Mouse (Mus musculus): Measurements from ENCODE around the gene Twist2. TPM values are rescaled to one million over a fixed set of nuclear protein-coding genes. Genes with fewer than 3 reads are reported as not detected.

Gene Twist2
- polyA plus RNA-seq, 1 experiment from 2014 or later, result 6.5 TPM

GRCm38 (mm10) chr1:91801844-91802366 lies 644 bp downstream of the Twist2 start:
- Histone ChIP-seq H3K9me3 (replicated peaks; ENCODE audit: control insufficient read depth, low read length) (no peaks in the 10 kb centered on the region), H3K27me3 (ENCODE audit: control insufficient read depth, insufficient read depth, low read length) (peaks cover 44% of the 10 kb centered on the region), H3K27ac (ENCODE audit: low read depth, low read length) (peak overlapping the region; percentile 54), H3K9ac (ENCODE audit: low read depth, low read length) (peak overlapping the region; percentile 63), H3K36me3 (ENCODE audit: control insufficient read depth, insufficient read depth, low read length) (no peaks in the 10 kb centered on the region), H3K4me3 (ENCODE audit: low read depth, low read length) (peak overlapping the region; percentile 59), H3K4me1 (ENCODE audit: control insufficient read depth, insufficient read depth, low read length) (peaks cover 11% of the 10 kb centered on the region; the same call in 1 of the 2 replicates), H3K4me2 (peak overlapping the region; percentile 98)
- ATAC-seq (replicated peaks; ENCODE audit: insufficient number of reproducible peaks, low FRiP score, low TSS enrichment), result 0 out of 2 replicates have a peak, but pooled peaks have one; percentile 29
- 3% methylated on average over 45 of the region's 45 CpGs for WGBS (ENCODE audit: insufficient replicate concordance)

- no peak for ATAC-seq (replicated peaks; ENCODE audit: insufficient number of reproducible peaks, low FRiP score, low TSS enrichment)
Observed at GRCm38 (mm10) chr1:91802406-91803121, 1.3 kb downstream of the Twist2 start.

GRCm38 (mm10) chr1:91803416-91803815 lies 2.2 kb downstream of the Twist2 start:
- Histone ChIP-seq H3K27ac (ENCODE audit: low read depth, low read length) (no peak overlapping the region), H3K9me3 (replicated peaks; ENCODE audit: control insufficient read depth, low read length) (no peaks in the 10 kb centered on the region), H3K4me2 (no peak overlapping the region), H3K27me3 (ENCODE audit: control insufficient read depth, insufficient read depth, low read length) (peaks cover 44% of the 10 kb centered on the region), H3K9ac (ENCODE audit: low read depth, low read length) (no peak overlapping the region), H3K36me3 (ENCODE audit: control insufficient read depth, insufficient read depth, low read length) (no peaks in the 10 kb centered on the region), H3K4me1 (ENCODE audit: control insufficient read depth, insufficient read depth, low read length) (peaks cover 11% of the 10 kb centered on the region; the same call in 1 of the 2 replicates), H3K4me3 (ENCODE audit: low read depth, low read length) (no peak overlapping the region)
- ATAC-seq (replicated peaks; ENCODE audit: insufficient number of reproducible peaks, low FRiP score, low TSS enrichment), result no peak
- WGBS (ENCODE audit: insufficient replicate concordance), result 61% methylated on average over 6 of the region's 6 CpGs

More at GRCm38 (mm10) chr1:91802406-91803121, 1.3 kb downstream of the Twist2 start:
- Histone ChIP-seq H3K36me3 (ENCODE audit: control insufficient read depth, insufficient read depth, low read length) (no peaks in the 10 kb centered on the region), H3K9ac (ENCODE audit: low read depth, low read length) (peak overlapping the region; percentile 63), H3K4me3 (ENCODE audit: low read depth, low read length) (peak overlapping the region; percentile 59), H3K4me2 (peak overlapping the region; percentile 98), H3K4me1 (ENCODE audit: control insufficient read depth, insufficient read depth, low read length) (peaks cover 11% of the 10 kb centered on the region; the same call in 1 of the 2 replicates), H3K9me3 (replicated peaks; ENCODE audit: control insufficient read depth, low read length) (no peaks in the 10 kb centered on the region), H3K27me3 (ENCODE audit: control insufficient read depth, insufficient read depth, low read length) (peaks cover 44% of the 10 kb centered on the region), H3K27ac (ENCODE audit: low read depth, low read length) (no peak overlapping the region)
- WGBS (ENCODE audit: insufficient replicate concordance), result 8% methylated on average over 30 of the region's 30 CpGs

GRCm38 (mm10) chr1:91816067-91816466 lies 14.8 kb downstream of the Twist2 start:
- no peak for ATAC-seq (replicated peaks; ENCODE audit: insufficient number of reproducible peaks, low FRiP score, low TSS enrichment)
- Histone ChIP-seq H3K27ac (ENCODE audit: low read depth, low read length) (no peak overlapping the region), H3K4me3 (ENCODE audit: low read depth, low read length) (no peak overlapping the region), H3K36me3 (ENCODE audit: control insufficient read depth, insufficient read depth, low read length) (no peaks in the 10 kb centered on the region), H3K4me1 (ENCODE audit: control insufficient read depth, insufficient read depth, low read length) (peaks cover 4% of the 10 kb centered on the region; the same call in 1 of the 2 replicates), H3K9ac (ENCODE audit: low read depth, low read length) (no peak overlapping the region), H3K27me3 (ENCODE audit: control insufficient read depth, insufficient read depth, low read length) (no peaks in the 10 kb centered on the region), H3K9me3 (replicated peaks; ENCODE audit: control insufficient read depth, low read length) (no peaks in the 10 kb centered on the region), H3K4me2 (no peak overlapping the region)
- 72% methylated on average over 3 of the region's 3 CpGs for WGBS (ENCODE audit: insufficient replicate concordance)

GRCm38 (mm10) chr1:91816571-91816970 lies 15.3 kb downstream of the Twist2 start:
- H3K4me2 ChIP-seq, result no peak overlapping the region
- H3K36me3 ChIP-seq (ENCODE audit: control insufficient read depth, insufficient read depth, low read length), result no peaks in the 10 kb centered on the region
- 0 out of 2 replicates have a peak overlapping the region, but pooled peaks have one; percentile 22 for H3K9ac ChIP-seq (ENCODE audit: low read depth, low read length)
- H3K4me3 ChIP-seq (ENCODE audit: low read depth, low read length), result no peak overlapping the region
- H3K4me1 ChIP-seq (ENCODE audit: control insufficient read depth, insufficient read depth, low read length), result peaks cover 4% of the 10 kb centered on the region; the same call in 1 of the 2 replicates
- no peak for ATAC-seq (replicated peaks; ENCODE audit: insufficient number of reproducible peaks, low FRiP score, low TSS enrichment)
- no peaks in the 10 kb centered on the region for H3K27me3 ChIP-seq (ENCODE audit: control insufficient read depth, insufficient read depth, low read length)
- H3K27ac ChIP-seq (ENCODE audit: low read depth, low read length), result no peak overlapping the region
- 32% methylated on average over 6 of the region's 6 CpGs for WGBS (ENCODE audit: insufficient replicate concordance)
- H3K9me3 ChIP-seq (replicated peaks; ENCODE audit: control insufficient read depth, low read length), result no peaks in the 10 kb centered on the region

- ATAC-seq (replicated peaks; ENCODE audit: insufficient number of reproducible peaks, low FRiP score, low TSS enrichment), result no peak
- 48% methylated on average over 9 of the region's 9 CpGs for WGBS (ENCODE audit: insufficient replicate concordance)
- no peak overlapping the region for H3K9ac ChIP-seq (ENCODE audit: low read depth, low read length)
Observed at GRCm38 (mm10) chr1:91819237-91819636, 18.0 kb downstream of the Twist2 start.

GRCm38 (mm10) chr1:91820531-91820930 lies 19.3 kb downstream of the Twist2 start:
- no peak overlapping the region for H3K9ac ChIP-seq (ENCODE audit: low read depth, low read length)
- H3K4me3 ChIP-seq (ENCODE audit: low read depth, low read length), result no peak overlapping the region
- no peaks in the 10 kb centered on the region for H3K36me3 ChIP-seq (ENCODE audit: control insufficient read depth, insufficient read depth, low read length)
- no peak overlapping the region for H3K4me2 ChIP-seq
- ATAC-seq (replicated peaks; ENCODE audit: insufficient number of reproducible peaks, low FRiP score, low TSS enrichment), result no peak
- 80% methylated on average over 10 of the region's 10 CpGs for WGBS (ENCODE audit: insufficient replicate concordance)
- no peaks in the 10 kb centered on the region for H3K27me3 ChIP-seq (ENCODE audit: control insufficient read depth, insufficient read depth, low read length)
- H3K9me3 ChIP-seq (replicated peaks; ENCODE audit: control insufficient read depth, low read length), result no peaks in the 10 kb centered on the region
- H3K4me1 ChIP-seq (ENCODE audit: control insufficient read depth, insufficient read depth, low read length), result peaks cover 21% of the 10 kb centered on the region
- no peak overlapping the region for H3K27ac ChIP-seq (ENCODE audit: low read depth, low read length)

More at GRCm38 (mm10) chr1:91819237-91819636, 18.0 kb downstream of the Twist2 start:
- Histone ChIP-seq H3K27me3 (ENCODE audit: control insufficient read depth, insufficient read depth, low read length) (no peaks in the 10 kb centered on the region), H3K27ac (ENCODE audit: low read depth, low read length) (no peak overlapping the region), H3K4me3 (ENCODE audit: low read depth, low read length) (no peak overlapping the region), H3K9me3 (replicated peaks; ENCODE audit: control insufficient read depth, low read length) (no peaks in the 10 kb centered on the region), H3K36me3 (ENCODE audit: control insufficient read depth, insufficient read depth, low read length) (no peaks in the 10 kb centered on the region), H3K4me2 (no peak overlapping the region), H3K4me1 (ENCODE audit: control insufficient read depth, insufficient read depth, low read length) (peaks cover 12% of the 10 kb centered on the region)

GRCm38 (mm10) chr1:91822316-91822824 lies 21.1 kb downstream of the Twist2 start:
- H3K4me1 ChIP-seq (ENCODE audit: control insufficient read depth, insufficient read depth, low read length), result peaks cover 26% of the 10 kb centered on the region

More at GRCm38 (mm10) chr1:91822316-91822824, 21.1 kb downstream of the Twist2 start:
- no peaks in the 10 kb centered on the region for H3K27me3 ChIP-seq (ENCODE audit: control insufficient read depth, insufficient read depth, low read length)
- WGBS (ENCODE audit: insufficient replicate concordance), result 78% methylated on average over 4 of the region's 4 CpGs
- no peaks in the 10 kb centered on the region for H3K36me3 ChIP-seq (ENCODE audit: control insufficient read depth, insufficient read depth, low read length)
- no peak for ATAC-seq (replicated peaks; ENCODE audit: insufficient number of reproducible peaks, low FRiP score, low TSS enrichment)
- no peaks in the 10 kb centered on the region for H3K9me3 ChIP-seq (replicated peaks; ENCODE audit: control insufficient read depth, low read length)
- no peak overlapping the region for H3K4me2 ChIP-seq
- no peak overlapping the region for H3K4me3 ChIP-seq (ENCODE audit: low read depth, low read length)
- H3K27ac ChIP-seq (ENCODE audit: low read depth, low read length), result no peak overlapping the region
- H3K9ac ChIP-seq (ENCODE audit: low read depth, low read length), result no peak overlapping the region
